Mouse (Mus musculus): Measurements from ENCODE around the gene Fam187b. TPM values are rescaled to one million over a fixed set of nuclear protein-coding genes. Genes with fewer than 3 reads are reported as not detected.

The Fam187b gene
- polyA plus RNA-seq, 1 experiment: not detected

GRCm38 (mm10) chr7:31039011-31039410 lies 65.4 kb downstream of the Fam187b start:
- no peak for TF ChIP-seq MYOG (IDR thresholded peaks at IDR 0.05; ENCODE audit: control insufficient read depth, extremely low read depth, insufficient read length)
- no peak for TF ChIP-seq CTCF (IDR thresholded peaks at IDR 0.05; ENCODE audit: control insufficient read depth, insufficient read depth, insufficient read length)
- TF ChIP-seq USF1 (IDR thresholded peaks at IDR 0.05; ENCODE audit: low read depth): no peak
- no peak for TF ChIP-seq CEBPB (IDR thresholded peaks at IDR 0.05; ENCODE audit: low read depth)
- no peak for TF ChIP-seq FOSL1 (IDR thresholded peaks at IDR 0.05; ENCODE audit: insufficient read depth, low read length, poor library complexity, severe bottlenecking)
- no peak for TF ChIP-seq MYOD1 (IDR thresholded peaks at IDR 0.05; ENCODE audit: control insufficient read depth, insufficient read length, low read depth)
- no peak for TF ChIP-seq MAX (IDR thresholded peaks at IDR 0.05)
- no peaks in the 10 kb centered on the region for H3K79me3 ChIP-seq (ENCODE audit: low read depth)
- no peak overlapping the region for H3K4me3 ChIP-seq (ENCODE audit: insufficient read depth, poor library complexity, severe bottlenecking)
- no peaks in the 10 kb centered on the region for H3K79me2 ChIP-seq (ENCODE audit: control insufficient read depth, insufficient read depth)
- no peaks in the 10 kb centered on the region for H3K27me3 ChIP-seq (ENCODE audit: control insufficient read depth, insufficient read depth, insufficient read length)
- no peak overlapping the region for H3ac ChIP-seq (ENCODE audit: control insufficient read depth, insufficient read length, low read depth)
- H3K36me3 ChIP-seq (ENCODE audit: control insufficient read depth, insufficient read depth): no peaks in the 10 kb centered on the region

Other genes starting within 250 kb of the Fam187b start
- 168 TPM for gene Tmem147, start 244.2 kb upstream of the Fam187b start, polyA plus RNA-seq (2012; fragmentation: generic; extraction: Trizol)
- gene Gapdhs, start 230.1 kb upstream of the Fam187b start, polyA plus RNA-seq (2012; fragmentation: generic; extraction: Trizol): not detected
- 3.6 TPM for gene Sbsn, start 222.3 kb upstream of the Fam187b start, polyA plus RNA-seq (2012; fragmentation: generic; extraction: Trizol)
- gene Dmkn, start 210.0 kb upstream of the Fam187b start, polyA plus RNA-seq (2012; fragmentation: generic; extraction: Trizol): not detected
- not detected for gene Krtdap, start 185.9 kb upstream of the Fam187b start, polyA plus RNA-seq (2012; fragmentation: generic; extraction: Trizol)
- gene Ffar2, start 150.0 kb upstream of the Fam187b start, polyA plus RNA-seq (2012; fragmentation: generic; extraction: Trizol): not detected
- not detected for gene Ffar3, start 117.6 kb upstream of the Fam187b start, polyA plus RNA-seq (2012; fragmentation: generic; extraction: Trizol)
- not detected for gene Ffar1, start 112.2 kb upstream of the Fam187b start, polyA plus RNA-seq (2012; fragmentation: generic; extraction: Trizol)
- gene Cd22, start 93.4 kb upstream of the Fam187b start, polyA plus RNA-seq (2012; fragmentation: generic; extraction: Trizol): 0.01 TPM
- 0.05 TPM for gene Mag, start 58.9 kb upstream of the Fam187b start, polyA plus RNA-seq (2012; fragmentation: generic; extraction: Trizol)
- gene Hamp2, start 49.1 kb upstream of the Fam187b start, polyA plus RNA-seq (2012; fragmentation: generic; extraction: Trizol): not detected
- not detected for gene Hamp, start 29.8 kb upstream of the Fam187b start, polyA plus RNA-seq (2012; fragmentation: generic; extraction: Trizol)
- gene Usf2, start 17.0 kb upstream of the Fam187b start, polyA plus RNA-seq (2012; fragmentation: generic; extraction: Trizol): 86.1 TPM
- 0.04 TPM for gene Lsr, start 326 bp upstream of the Fam187b start, polyA plus RNA-seq (2012; fragmentation: generic; extraction: Trizol)
- 103 TPM for gene Fxyd5, start 68.7 kb downstream of the Fam187b start, polyA plus RNA-seq (2012; fragmentation: generic; extraction: Trizol)
- not detected for gene Fxyd7, start 77.7 kb downstream of the Fam187b start, polyA plus RNA-seq (2012; fragmentation: generic; extraction: Trizol)
- 0.55 TPM for gene Fxyd1, start 83.4 kb downstream of the Fam187b start, polyA plus RNA-seq (2012; fragmentation: generic; extraction: Trizol)
- gene Lgi4, start 85.6 kb downstream of the Fam187b start, polyA plus RNA-seq (2012; fragmentation: generic; extraction: Trizol): 0.02 TPM
- gene Fxyd3, start 102.9 kb downstream of the Fam187b start, polyA plus RNA-seq (2012; fragmentation: generic; extraction: Trizol): 0.04 TPM
- gene Hpn, start 141.5 kb downstream of the Fam187b start, polyA plus RNA-seq (2012; fragmentation: generic; extraction: Trizol): not detected
- 2.3 TPM for gene Scn1b, start 153.2 kb downstream of the Fam187b start, polyA plus RNA-seq (2012; fragmentation: generic; extraction: Trizol)
- 17.9 TPM for gene Gramd1a, start 182.1 kb downstream of the Fam187b start, polyA plus RNA-seq (2012; fragmentation: generic; extraction: Trizol)

All from C2C12 (cell line).